Mouse (Mus musculus) embryonic facial prominence, embryonic 12.5 days (tissue): Measurements from ENCODE around the gene Psg20. TPM values are rescaled to one million over a fixed set of nuclear protein-coding genes. Genes with fewer than 3 reads are reported as not detected.
"Not testable (repeated sequence)": the region's sequence is repeated elsewhere in the genome, so short reads cannot be mapped to it uniquely, and the experiment has no call there.

Source experiments
- ATAC-seq: fragments of 200-750 bp; cut with Nextera tagmentation; 2 replicates; pipeline ENCODE4 v1.8.0; 2017; ENCODE audit not compliant: insufficient number of reproducible peaks, insufficient read depth, low FRiP score, low TSS enrichment
- H3K27ac ChIP-seq: fragments of 300-500 bp; sonication (generic); 2 replicates; pipeline ENCODE4 v1.5.1; 2016; ENCODE audit warnings: mild to moderate bottlenecking
- H3K27me3 ChIP-seq: fragments of 300-500 bp; sonication (generic); 2 replicates; pipeline ENCODE4 v1.6.1; 2016; ENCODE audit warnings: mild to moderate bottlenecking, moderate library complexity
- H3K36me3 ChIP-seq: fragments of 300-500 bp; sonication (generic); 2 replicates; pipeline ENCODE4 v1.6.1; 2016; ENCODE audit warnings: mild to moderate bottlenecking
- H3K4me1 ChIP-seq: fragments of 300-500 bp; sonication (generic); 2 replicates; pipeline ENCODE4 v1.6.1; 2016
- H3K4me2 ChIP-seq: fragments of 300-500 bp; sonication (generic); replicated peaks from 2 replicates; pipeline ENCODE4 v1.6.1; 2016; ENCODE audit warnings: mild to moderate bottlenecking, moderate library complexity
- H3K4me3 ChIP-seq: fragments of 300-500 bp; sonication (generic); 2 replicates; pipeline ENCODE4 v1.5.1; 2016; ENCODE audit warnings: mild to moderate bottlenecking
- H3K9ac ChIP-seq: fragments of 300-500 bp; sonication (generic); 2 replicates; pipeline ENCODE4 v1.6.1; 2016; ENCODE audit warnings: mild to moderate bottlenecking, moderate library complexity
- H3K9me3 ChIP-seq: fragments of 300-500 bp; sonication (generic); 2 replicates; pipeline ENCODE4 v1.6.1; 2016; ENCODE audit warnings: mild to moderate bottlenecking, moderate library complexity
- WGBS: fragments of 180-500 bp; shearing (Covaris S2); methylation state at CpG from one replicate; pipeline ENCODE4 v1.1.7; 2016; 5-methylcytosine and 5-hydroxymethylcytosine counted together
- polyA plus RNA-seq: library from polyadenylated mRNA; unstranded; fragments of >200 nt; fragmentation: Nextera tagmentation; extraction: Ambion mirVana; gene quantifications from 2 replicates; pipeline ENCODE4 v1.2.1, GENCODE M21; 2016

Gene Psg20
- polyA plus RNA-seq, 1 experiment from 2014 or later: not detected

GRCm38 (mm10) chr7:18626921-18627320, 59.1 kb downstream of the Psg20 start:
- not testable (repeated sequence) for H3K9ac ChIP-seq, H3K27me3 ChIP-seq, H3K36me3 ChIP-seq, H3K4me3 ChIP-seq, H3K27ac ChIP-seq, H3K4me2 ChIP-seq, ATAC-seq, H3K9me3 ChIP-seq, H3K4me1 ChIP-seq
- WGBS: 75% methylated on average over 8 of the region's 8 CpGs

Other genes starting within 250 kb of the Psg20 start
- not detected in 2 replicates for gene Psg26, start 202.0 kb downstream of the Psg20 start, polyA plus RNA-seq
- gene Psg25, start 153.9 kb downstream of the Psg20 start, polyA plus RNA-seq: not detected in 2 replicates
- not detected in 2 replicates for gene Psg27, start 118.9 kb downstream of the Psg20 start, polyA plus RNA-seq
- not detected in 2 replicates for gene Psg23, start 69.7 kb downstream of the Psg20 start, polyA plus RNA-seq
- gene Psg21, start 29.5 kb downstream of the Psg20 start, polyA plus RNA-seq: not detected in 2 replicates
- gene Psg22, start 31.9 kb upstream of the Psg20 start, polyA plus RNA-seq: not detected in 2 replicates
- not detected in 2 replicates for gene Psg19, start 112.3 kb upstream of the Psg20 start, polyA plus RNA-seq
- not detected in 2 replicates for gene Psg17, start 135.4 kb upstream of the Psg20 start, polyA plus RNA-seq
- gene Mill2, start 153.8 kb upstream of the Psg20 start, polyA plus RNA-seq: 0.12 and 0.28 TPM in 2 replicates
- gene Pglyrp1, start 185.1 kb upstream of the Psg20 start, polyA plus RNA-seq: 1.1 and 2.0 TPM in 2 replicates
- gene Ccdc61, start 224.2 kb upstream of the Psg20 start, polyA plus RNA-seq: 39.7 and 41.0 TPM in 2 replicates
- 1.1 TPM in 2 replicates for gene Nova2, start 239.7 kb upstream of the Psg20 start, polyA plus RNA-seq